Mouse (Mus musculus): ENCODE data around the gene Limk2.

Gene Limk2

DNA sequence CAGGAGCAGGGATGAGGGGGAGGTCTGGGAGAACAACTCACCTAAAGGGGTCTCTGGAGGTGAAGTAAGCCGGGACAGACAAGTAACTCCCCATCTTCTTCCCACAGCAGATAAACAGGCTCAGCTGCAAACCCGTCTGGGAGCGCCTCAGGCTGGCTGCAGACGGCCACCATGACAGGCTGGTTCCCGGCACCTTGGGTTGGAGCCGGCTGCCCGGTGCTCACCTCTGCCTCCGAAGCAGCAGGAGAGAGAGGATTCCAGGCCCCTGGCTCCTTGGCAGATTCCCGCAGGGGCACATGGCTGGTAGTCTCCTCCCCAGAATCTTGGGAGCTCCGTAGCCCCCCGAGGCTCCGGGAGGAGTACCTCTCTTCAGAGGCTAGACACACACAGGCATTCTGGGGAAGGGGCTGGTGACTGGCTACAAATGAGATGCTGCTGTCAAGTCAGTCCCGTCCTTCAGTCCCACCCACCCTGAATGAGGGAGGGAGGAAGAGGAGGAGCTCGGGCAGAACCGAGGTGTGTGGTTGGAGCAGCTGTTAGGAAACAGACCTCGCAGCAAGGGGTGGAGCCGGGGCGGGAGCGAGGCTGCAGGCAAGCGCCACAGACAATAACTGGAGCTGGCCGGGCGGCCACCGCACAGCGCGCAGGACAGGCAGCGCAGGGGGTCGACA is 37.9 kb downstream of the Limk2 start:
- DNase-seq (ENCODE audit: low spot score): peak; percentile 39

DNA sequence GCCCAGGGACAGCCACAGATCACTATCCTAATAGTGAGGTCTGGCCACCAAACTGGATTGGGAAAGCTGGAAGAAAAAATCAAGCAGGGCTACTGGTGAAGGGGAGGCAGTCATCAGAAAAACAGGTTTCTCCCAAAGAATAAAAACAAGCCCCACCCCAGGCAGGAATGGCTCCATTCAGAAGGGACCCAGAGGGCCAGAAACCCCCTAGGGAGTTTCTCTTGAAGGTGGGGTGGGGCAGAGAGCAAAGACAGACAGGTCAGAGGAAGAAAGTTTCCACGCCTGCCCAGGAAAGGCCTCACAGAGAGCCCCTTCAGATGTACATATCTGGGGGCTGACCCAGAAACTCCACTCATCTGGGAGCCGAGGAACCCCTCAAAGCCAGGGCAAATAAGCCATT is 38.8 kb downstream of the Limk2 start:
- DNase-seq (ENCODE audit: low spot score): no peak

- no peak for DNase-seq (ENCODE audit: low spot score)
Measured at GRCm38 (mm10) chr11:3369449-3369848, 39.5 kb downstream of the Limk2 start.

DNA sequence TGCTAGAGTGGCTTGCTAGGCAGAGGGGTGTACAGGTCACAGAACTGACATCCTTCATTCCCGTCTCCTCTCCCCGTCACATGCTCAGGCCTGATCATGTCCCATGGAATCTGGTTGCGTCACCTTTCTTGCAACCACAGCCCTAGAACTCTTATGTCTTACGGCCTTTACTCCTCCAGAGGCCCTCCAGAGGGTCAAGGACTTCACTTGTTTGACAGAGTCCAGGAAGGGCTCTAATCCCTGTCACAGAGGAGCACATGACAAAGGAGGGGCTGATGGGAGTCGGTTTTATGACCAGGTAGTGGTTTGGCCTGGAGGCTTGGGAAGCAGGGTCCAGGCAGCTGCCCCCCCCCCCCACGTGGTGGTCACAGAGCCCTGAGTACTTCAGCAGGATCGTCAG is 40.0 kb downstream of the Limk2 start:
- no peak for DNase-seq (ENCODE audit: low spot score)

GRCm38 (mm10) chr11:3366411-3366810 is 42.6 kb downstream of the Limk2 start:
- DNase-seq (ENCODE audit: low spot score): no peak

GRCm38 (mm10) chr11:3362854-3363253 is 46.1 kb downstream of the Limk2 start:
- no peak for DNase-seq (ENCODE audit: low spot score)

GRCm38 (mm10) chr11:3352990-3353585 is 55.9 kb downstream of the Limk2 start:
- DNase-seq (ENCODE audit: low spot score): no peak

GRCm38 (mm10) chr11:3352131-3352530 is 56.9 kb downstream of the Limk2 start:
- DNase-seq (ENCODE audit: low spot score): no peak

- no peak for DNase-seq (ENCODE audit: low spot score)
Measured at GRCm38 (mm10) chr11:3349343-3349695, 59.7 kb downstream of the Limk2 start.

GRCm38 (mm10) chr11:3348576-3349342 is 60.2 kb downstream of the Limk2 start:
- no peak for DNase-seq (ENCODE audit: low spot score)

- no peak for DNase-seq (ENCODE audit: low spot score)
Measured at GRCm38 (mm10) chr11:3347835-3348195, 61.2 kb downstream of the Limk2 start.

GRCm38 (mm10) chr11:3347091-3347834 is 61.7 kb downstream of the Limk2 start:
- DNase-seq (ENCODE audit: low spot score): peak; percentile 61

GRCm38 (mm10) chr11:3346351-3346750 is 62.6 kb downstream of the Limk2 start:
- DNase-seq (ENCODE audit: low spot score): no peak

DNA sequence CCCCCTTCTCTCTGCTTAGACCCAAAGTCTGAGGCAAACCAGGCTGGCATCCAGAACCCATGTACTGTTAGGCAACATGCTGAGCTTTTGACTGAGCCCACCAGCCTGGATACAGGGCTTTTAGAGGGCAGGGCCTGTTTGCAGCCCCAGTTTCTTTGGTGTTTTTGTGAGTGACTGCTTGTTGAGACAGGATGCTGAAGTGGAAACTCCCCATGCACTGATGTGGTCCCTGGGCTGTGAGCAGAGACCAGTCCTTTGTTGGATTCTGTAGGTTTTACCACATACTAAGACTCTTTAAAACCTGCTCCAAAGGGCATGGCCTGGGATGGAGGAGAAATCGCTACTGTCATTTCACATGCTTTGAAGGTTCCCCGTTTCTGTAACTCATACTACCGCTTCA is 64.1 kb downstream of the Limk2 start:
- no peak for DNase-seq (ENCODE audit: low spot score)

GRCm38 (mm10) chr11:3341476-3341875 is 67.5 kb downstream of the Limk2 start:
- DNase-seq (ENCODE audit: low spot score): no peak

GRCm38 (mm10) chr11:3337961-3338360 is 71.0 kb downstream of the Limk2 start:
- no peak for DNase-seq (ENCODE audit: low spot score)

DNA sequence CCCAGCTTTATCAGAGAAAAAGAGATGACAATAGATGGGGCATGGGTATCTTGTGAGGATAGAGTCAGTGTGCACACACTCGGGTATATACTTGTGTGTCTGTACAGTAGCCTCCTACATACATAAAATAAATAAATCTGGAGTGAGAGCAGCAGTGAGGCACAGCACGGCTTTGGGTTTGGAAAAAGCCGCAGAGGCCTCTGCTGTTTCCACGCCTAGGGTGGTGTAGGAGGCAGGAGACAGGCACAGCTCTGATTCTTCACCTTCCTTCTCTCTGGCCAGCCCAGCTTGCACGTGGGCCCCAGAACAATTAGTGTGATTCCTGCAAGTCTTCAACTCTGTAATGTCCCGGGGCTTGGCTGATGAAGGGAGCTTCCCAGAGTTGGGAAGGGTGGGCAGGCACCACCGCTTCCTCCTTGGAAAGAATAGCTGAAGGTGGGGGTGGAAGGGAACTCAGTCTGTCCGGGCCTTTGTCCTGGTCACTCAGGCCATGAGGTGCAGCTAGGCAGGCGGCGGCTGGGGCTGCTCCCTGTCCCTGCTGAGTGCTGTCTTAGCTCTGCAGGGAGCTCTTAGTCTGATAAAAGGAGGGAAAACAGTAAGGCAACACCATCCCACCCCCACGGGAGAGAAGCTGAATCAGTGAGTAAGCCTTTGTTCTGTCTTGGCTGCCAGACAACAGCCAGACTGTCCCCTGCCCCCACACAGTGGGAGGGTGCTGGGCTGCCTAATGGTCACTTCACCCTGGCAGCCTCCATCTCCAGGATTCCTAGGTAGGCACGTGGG is 71.6 kb downstream of the Limk2 start:
- DNase-seq (ENCODE audit: low spot score): peak; percentile 32

GRCm38 (mm10) chr11:3336602-3337001 is 72.4 kb downstream of the Limk2 start:
- no peak for DNase-seq (ENCODE audit: low spot score)

DNA sequence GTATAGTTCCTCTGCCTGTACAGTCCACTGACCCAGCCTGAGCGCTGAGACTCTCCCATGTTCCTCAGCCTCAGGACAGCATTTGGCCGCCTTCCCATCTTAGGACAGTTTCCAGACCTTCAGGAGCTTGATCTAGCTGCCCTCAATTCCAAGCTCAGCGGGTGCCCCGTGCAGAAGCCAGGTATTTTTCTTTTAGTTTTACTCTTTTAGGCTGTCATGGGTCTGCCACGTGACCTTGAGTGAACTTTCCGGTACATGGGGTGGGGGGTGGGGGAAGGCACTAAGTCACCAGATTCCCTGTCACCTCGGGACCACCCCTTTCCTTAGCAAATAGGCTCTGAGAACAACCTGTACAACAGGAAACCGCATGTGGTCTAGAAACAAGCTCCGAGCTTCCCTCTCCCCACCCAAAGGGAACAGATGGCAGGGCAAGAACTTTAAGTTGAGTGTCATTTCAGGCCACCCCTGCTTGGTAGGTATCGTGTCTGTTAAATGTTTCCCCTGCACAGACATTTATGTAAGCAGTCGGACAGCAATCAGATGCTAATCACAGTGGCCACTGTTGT is 73.3 kb downstream of the Limk2 start:
- DNase-seq (ENCODE audit: low spot score): no peak

- DNase-seq (ENCODE audit: low spot score): no peak
Measured at GRCm38 (mm10) chr11:3334711-3335316, 74.2 kb downstream of the Limk2 start.

DNA sequence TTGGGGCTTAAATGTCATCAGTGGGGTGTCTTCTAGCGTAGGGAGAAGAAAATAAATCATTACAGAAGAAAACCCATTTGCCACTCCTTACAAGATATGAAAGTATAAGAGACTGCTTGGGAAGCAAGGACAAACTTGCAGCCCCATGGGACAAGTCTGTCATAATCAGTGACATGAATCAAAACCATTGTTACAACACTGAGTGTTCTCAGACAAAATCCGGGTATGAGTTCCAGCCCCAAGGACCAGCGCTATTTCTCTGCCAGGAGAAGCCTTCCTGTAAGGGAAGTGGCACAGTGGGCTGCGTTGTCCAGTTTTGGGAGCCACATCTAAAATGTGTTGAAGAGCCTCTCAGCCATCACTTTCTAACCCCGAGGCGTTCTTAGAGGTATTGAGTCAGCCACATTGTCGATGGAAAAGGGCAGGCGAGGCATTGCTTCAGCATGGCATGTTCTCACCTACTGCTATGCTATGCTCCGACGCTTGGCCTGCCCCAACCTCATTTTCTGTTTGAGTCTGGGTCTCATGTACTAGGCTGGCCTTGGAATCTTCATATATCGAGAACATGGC is 74.8 kb downstream of the Limk2 start:
- no peak for DNase-seq (ENCODE audit: low spot score)
